Mouse (Mus musculus): ENCODE measurements around the gene Dnajb6. TPM values are rescaled to one million over a fixed set of nuclear protein-coding genes. Genes with fewer than 3 reads are reported as not detected.

Gene Dnajb6
- polyA plus RNA-seq, 1 experiment = 21.7 TPM

DNA sequence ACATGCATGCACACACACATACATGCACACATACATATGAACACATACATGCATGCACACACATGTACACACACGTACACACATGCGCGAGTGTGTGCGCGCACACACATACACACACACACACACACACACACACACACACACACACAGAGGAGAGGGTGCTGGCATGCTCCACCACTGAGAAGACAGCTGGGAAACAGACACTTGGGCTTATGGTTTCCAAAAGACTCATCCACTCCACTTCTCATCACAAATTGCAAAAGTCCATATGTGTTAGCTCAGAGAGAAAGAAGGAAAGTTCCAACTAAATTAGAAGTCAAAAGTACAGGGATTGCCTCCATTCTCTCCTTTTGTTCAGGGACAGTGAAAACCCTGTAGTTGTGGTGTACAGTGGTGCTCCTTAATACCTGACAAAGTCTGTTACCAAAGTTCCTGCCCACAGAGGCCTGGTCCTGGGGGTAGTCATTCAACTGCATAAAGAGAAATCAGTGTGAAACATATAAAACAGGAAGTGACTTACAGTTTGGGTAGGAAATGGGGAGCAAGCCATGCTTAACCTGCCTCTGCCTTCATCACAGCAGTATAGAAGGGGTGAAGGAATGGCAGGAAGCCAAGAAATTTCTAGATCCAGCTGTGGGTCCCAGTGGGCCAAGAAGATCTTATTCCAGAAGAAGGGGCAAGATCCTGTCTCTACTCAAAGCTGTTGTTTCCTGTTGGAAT is 81.2 kb downstream of the Dnajb6 start:
- Histone ChIP-seq H3K4me3 (ENCODE audit: low read depth, low read length) (no peak overlapping the region), H3K27ac (ENCODE audit: insufficient read depth, low read depth, low read length) (no peak overlapping the region), H3K27me3 (ENCODE audit: control insufficient read depth, insufficient read depth, low read length) (no peaks in the 10 kb centered on the region), H3K36me3 (ENCODE audit: control insufficient read depth, insufficient read depth, low read length) (no peaks in the 10 kb centered on the region), H3K4me1 (ENCODE audit: control insufficient read depth, insufficient read depth, insufficient read length, low read length) (no peaks in the 10 kb centered on the region)
- WGBS = 90% methylated on average over 5 of the region's 5 CpGs
- no peak for TF ChIP-seq POLR2A (IDR thresholded peaks at IDR 0.05; ENCODE audit: low read depth, low read length)
- TF ChIP-seq CTCF (IDR thresholded peaks at IDR 0.05; ENCODE audit: extremely low read depth, insufficient read length, insufficient replicate concordance, low read depth, low read length) = no peak

DNA sequence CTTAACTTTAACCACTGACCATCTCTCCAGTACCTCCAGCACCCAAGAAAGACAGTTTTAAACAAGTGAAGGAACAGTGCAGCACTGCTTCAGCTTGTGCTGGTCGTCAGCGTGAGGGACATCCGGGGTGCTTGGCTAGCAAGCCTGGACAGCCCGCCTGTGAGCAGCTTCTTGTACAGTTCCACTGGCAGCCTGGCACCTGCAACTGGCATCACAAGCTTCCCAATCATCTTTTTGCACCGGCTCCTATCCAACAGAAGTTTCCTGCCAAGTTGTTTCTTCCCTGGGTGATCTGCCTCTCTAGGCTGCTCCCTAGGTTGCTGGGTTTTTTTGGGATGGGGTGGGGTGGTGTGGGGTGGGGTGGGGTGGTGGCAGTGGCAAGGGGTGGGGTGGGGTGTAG is 81.9 kb downstream of the Dnajb6 start:
- H3K36me3 ChIP-seq (ENCODE audit: control insufficient read depth, insufficient read depth, low read length) = no peaks in the 10 kb centered on the region
- H3K4me1 ChIP-seq (ENCODE audit: control insufficient read depth, insufficient read depth, insufficient read length, low read length) = no peaks in the 10 kb centered on the region
- no peak overlapping the region; the same call in 1 of the 2 replicates for H3K27ac ChIP-seq (ENCODE audit: insufficient read depth, low read depth, low read length)
- 78% methylated on average over 5 of the region's 5 CpGs for WGBS
- H3K27me3 ChIP-seq (ENCODE audit: control insufficient read depth, insufficient read depth, low read length) = no peaks in the 10 kb centered on the region
- TF ChIP-seq POLR2A (IDR thresholded peaks at IDR 0.05; ENCODE audit: low read depth, low read length) (no peak), CTCF (IDR thresholded peaks at IDR 0.05; ENCODE audit: extremely low read depth, insufficient read length, insufficient replicate concordance, low read depth, low read length) (no peak)
- H3K4me3 ChIP-seq (ENCODE audit: low read depth, low read length) = no peak overlapping the region

DNA sequence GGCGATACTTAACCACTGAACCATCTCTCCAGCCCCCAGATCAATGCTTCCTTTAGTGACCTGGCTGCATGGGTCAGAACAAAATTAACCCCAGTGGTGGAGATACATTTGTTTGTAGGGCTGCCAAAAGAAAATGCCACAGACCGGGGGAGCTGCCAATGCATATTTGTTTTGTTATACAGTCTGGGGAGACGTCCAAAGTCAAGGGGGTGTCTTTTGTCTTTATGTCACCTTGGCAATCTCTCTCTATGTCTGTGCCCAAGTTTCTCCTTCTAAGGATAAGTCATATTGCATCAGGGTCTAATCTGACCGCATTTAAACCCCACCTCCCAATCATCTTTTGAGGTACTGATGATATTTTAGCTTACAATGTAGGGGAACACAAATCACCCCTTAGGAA is 82.8 kb downstream of the Dnajb6 start:
- no peaks in the 10 kb centered on the region for H3K27me3 ChIP-seq (ENCODE audit: control insufficient read depth, insufficient read depth, low read length)
- WGBS = 57% methylated on average over 4 of the region's 4 CpGs
- TF ChIP-seq CTCF (IDR thresholded peaks at IDR 0.05; ENCODE audit: extremely low read depth, insufficient read length, insufficient replicate concordance, low read depth, low read length) = no peak
- no peak for TF ChIP-seq POLR2A (IDR thresholded peaks at IDR 0.05; ENCODE audit: low read depth, low read length)
- H3K27ac ChIP-seq (ENCODE audit: insufficient read depth, low read depth, low read length) = no peak overlapping the region
- H3K4me1 ChIP-seq (ENCODE audit: control insufficient read depth, insufficient read depth, insufficient read length, low read length) = no peaks in the 10 kb centered on the region
- H3K4me3 ChIP-seq (ENCODE audit: low read depth, low read length) = no peak overlapping the region
- H3K36me3 ChIP-seq (ENCODE audit: control insufficient read depth, insufficient read depth, low read length) = no peaks in the 10 kb centered on the region

DNA sequence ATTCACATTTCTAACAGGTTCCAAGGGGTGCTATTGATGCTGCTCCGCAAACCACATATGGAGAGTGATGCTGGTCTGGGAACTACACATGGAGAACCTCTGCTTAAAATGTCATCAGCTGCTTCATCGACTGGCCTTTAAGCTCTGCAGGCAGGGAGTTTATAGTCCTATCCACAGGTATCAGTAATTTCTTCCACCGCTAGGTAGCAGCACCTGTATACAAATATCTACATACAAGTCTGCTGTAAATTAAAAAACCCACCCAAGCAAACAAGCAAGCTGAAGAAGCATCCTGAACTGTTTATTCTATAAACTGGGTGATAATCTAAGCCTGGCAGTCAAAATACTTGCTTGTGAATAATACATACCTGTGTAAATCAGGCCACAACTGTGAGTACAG is 89.3 kb downstream of the Dnajb6 start:
- no peaks in the 10 kb centered on the region for H3K27me3 ChIP-seq (ENCODE audit: control insufficient read depth, insufficient read depth, low read length)
- no peak overlapping the region for H3K27ac ChIP-seq (ENCODE audit: insufficient read depth, low read depth, low read length)
- WGBS = 38% methylated on average over 3 of the region's 3 CpGs
- TF ChIP-seq POLR2A (IDR thresholded peaks at IDR 0.05; ENCODE audit: low read depth, low read length) = no peak
- TF ChIP-seq CTCF (IDR thresholded peaks at IDR 0.05; ENCODE audit: extremely low read depth, insufficient read length, insufficient replicate concordance, low read depth, low read length) = no peak
- H3K4me1 ChIP-seq (ENCODE audit: control insufficient read depth, insufficient read depth, insufficient read length, low read length) = no peaks in the 10 kb centered on the region
- H3K36me3 ChIP-seq (ENCODE audit: control insufficient read depth, insufficient read depth, low read length) = no peaks in the 10 kb centered on the region
- H3K4me3 ChIP-seq (ENCODE audit: low read depth, low read length) = no peak overlapping the region

DNA sequence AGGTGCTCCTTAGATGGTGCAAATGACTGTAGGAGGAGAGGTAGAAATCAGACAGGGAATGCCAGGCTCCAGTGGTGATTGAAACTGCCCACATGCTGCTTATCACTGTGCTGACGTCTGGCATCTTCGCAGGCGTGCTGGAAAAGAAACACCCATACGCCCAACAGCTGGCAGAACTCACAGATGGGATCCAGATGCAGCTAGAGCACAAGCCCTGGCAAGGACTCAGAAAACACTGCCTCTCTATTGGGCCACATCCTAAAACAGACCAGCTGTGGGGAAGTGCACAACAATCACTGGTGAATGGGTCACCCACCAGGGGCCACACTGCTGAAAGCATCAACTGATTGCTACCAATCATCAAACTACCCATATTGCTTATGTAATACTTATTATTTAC is 91.3 kb downstream of the Dnajb6 start:
- H3K27ac ChIP-seq (ENCODE audit: insufficient read depth, low read depth, low read length) = no peak overlapping the region
- WGBS = 50% methylated on average over 4 of the region's 4 CpGs
- TF ChIP-seq CTCF (IDR thresholded peaks at IDR 0.05; ENCODE audit: extremely low read depth, insufficient read length, insufficient replicate concordance, low read depth, low read length) (no peak), POLR2A (IDR thresholded peaks at IDR 0.05; ENCODE audit: low read depth, low read length) (no peak)

DNA sequence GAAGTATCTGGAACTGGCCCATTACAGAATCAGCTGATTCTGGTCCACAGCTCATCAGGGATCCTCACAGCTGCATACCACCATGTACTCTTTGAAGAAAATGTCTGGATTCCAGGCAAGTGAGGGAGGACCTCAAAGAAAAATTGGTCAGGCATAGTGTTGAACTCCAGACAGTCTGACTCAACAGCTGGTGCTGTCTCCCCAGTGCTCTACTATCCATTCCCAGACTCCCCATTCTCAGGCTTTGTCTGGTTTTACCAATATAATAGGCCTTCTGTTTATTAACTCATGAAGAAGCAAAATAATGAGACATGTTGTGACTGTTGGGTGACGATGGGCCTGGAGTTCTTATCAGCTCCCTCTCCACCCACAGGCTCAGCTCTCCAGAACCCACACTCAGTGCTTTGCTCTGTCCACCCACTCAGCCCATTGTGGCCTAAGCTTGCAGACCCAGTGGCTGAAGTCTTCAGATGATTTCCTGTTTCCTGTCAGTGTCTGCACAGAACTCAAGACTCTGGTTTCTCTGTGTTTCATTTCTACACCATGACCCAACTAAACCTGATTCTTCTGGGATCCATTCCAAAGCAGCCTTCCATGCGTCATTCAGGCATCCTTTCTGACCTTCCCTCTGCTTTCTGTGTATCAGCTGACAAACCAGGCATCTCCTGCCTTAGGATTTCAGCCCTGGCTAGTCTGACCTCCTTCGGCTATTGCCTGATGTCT is 107.1 kb downstream of the Dnajb6 start:
- H3K27ac ChIP-seq (ENCODE audit: insufficient read depth, low read depth, low read length) = no peak overlapping the region
- no peaks in the 10 kb centered on the region for H3K36me3 ChIP-seq (ENCODE audit: control insufficient read depth, insufficient read depth, low read length)
- H3K4me1 ChIP-seq (ENCODE audit: control insufficient read depth, insufficient read depth, insufficient read length, low read length) = no peaks in the 10 kb centered on the region
- no peak for TF ChIP-seq CTCF (IDR thresholded peaks at IDR 0.05; ENCODE audit: extremely low read depth, insufficient read length, insufficient replicate concordance, low read depth, low read length)
- TF ChIP-seq POLR2A (IDR thresholded peaks at IDR 0.05; ENCODE audit: low read depth, low read length) = no peak
- 73% methylated on average over 3 of the region's 3 CpGs for WGBS
- no peaks in the 10 kb centered on the region for H3K27me3 ChIP-seq (ENCODE audit: control insufficient read depth, insufficient read depth, low read length)
- H3K4me3 ChIP-seq (ENCODE audit: low read depth, low read length) = no peak overlapping the region

More for the DNA sequence above, 91.3 kb downstream of the Dnajb6 start:
- no peaks in the 10 kb centered on the region for H3K27me3 ChIP-seq (ENCODE audit: control insufficient read depth, insufficient read depth, low read length)
- H3K4me1 ChIP-seq (ENCODE audit: control insufficient read depth, insufficient read depth, insufficient read length, low read length) = no peaks in the 10 kb centered on the region
- no peaks in the 10 kb centered on the region for H3K36me3 ChIP-seq (ENCODE audit: control insufficient read depth, insufficient read depth, low read length)
- H3K4me3 ChIP-seq (ENCODE audit: low read depth, low read length) = no peak overlapping the region

DNA sequence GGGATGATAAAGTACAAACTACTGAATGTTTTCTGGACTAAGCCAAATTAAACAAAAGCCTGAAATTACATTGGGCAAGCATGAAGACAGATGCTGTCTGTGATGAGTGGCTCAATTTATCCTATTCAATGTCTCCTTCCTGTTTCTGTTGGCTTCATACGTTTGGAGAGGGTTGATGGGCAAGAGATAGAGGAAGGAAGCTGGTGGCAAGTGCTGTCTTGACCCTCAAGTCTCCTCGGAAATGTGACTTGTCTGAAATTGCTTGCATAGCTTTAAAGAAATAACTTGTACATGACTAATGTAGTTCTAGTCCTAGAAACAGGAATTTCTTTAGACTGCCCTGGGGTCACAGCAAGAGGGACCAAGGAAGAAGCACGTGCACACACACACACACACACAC is 109.5 kb downstream of the Dnajb6 start:
- H3K4me1 ChIP-seq (ENCODE audit: control insufficient read depth, insufficient read depth, insufficient read length, low read length) = no peaks in the 10 kb centered on the region
- no peak overlapping the region for H3K27ac ChIP-seq (ENCODE audit: insufficient read depth, low read depth, low read length)
- 44% methylated on average over 3 of the region's 3 CpGs for WGBS
- no peak overlapping the region for H3K4me3 ChIP-seq (ENCODE audit: low read depth, low read length)
- H3K36me3 ChIP-seq (ENCODE audit: control insufficient read depth, insufficient read depth, low read length) = no peaks in the 10 kb centered on the region
- no peaks in the 10 kb centered on the region for H3K27me3 ChIP-seq (ENCODE audit: control insufficient read depth, insufficient read depth, low read length)
- TF ChIP-seq CTCF (IDR thresholded peaks at IDR 0.05; ENCODE audit: extremely low read depth, insufficient read length, insufficient replicate concordance, low read depth, low read length) (no peak), POLR2A (IDR thresholded peaks at IDR 0.05; ENCODE audit: low read depth, low read length) (no peak)
